11 mouse cellular contexts compared by ENCODE assay signal in the genomic region with DNA sequence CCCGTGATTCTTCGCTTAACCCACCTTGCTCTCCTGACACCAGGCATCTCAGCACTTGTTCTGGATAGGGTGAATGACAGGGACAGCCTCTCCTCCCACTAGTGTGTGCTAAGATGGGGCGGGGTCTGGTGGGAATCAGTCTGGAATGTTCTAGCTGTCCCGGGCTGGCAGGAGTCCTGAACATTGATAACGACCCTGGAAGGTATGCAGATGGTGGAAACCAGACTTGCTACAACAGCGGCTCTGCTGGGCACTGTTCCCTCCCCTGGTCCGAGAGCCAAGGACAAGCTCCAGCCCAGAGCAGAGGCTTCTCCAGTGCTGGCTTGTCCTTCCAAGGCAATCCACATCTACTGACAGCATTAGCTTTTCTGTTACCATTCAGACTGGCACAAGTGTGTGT. TPM values are rescaled to one million over a fixed set of nuclear protein-coding genes. Genes with fewer than 3 reads are reported as not detected.
DNase-seq lines count a peak whose midpoint lies in the region; ATAC-seq lines count a peak whose summit lies in the region.
"Had no signal": no experiment of that assay in that cellular context is flagged by ENCODE, and none has a peak within 500 bp of the region (broad histone marks: within the 10 kb centered on the region; RNA-seq: fewer than 3 reads in every experiment).

No protein-coding gene starts in this region.

- intact Hi-C loops in heart, postnatal 10 days (cut with DNase I), result loop anchor here (2.0 kb wide), 1 partner anchor 25 kb away; no protein-coding TSS in a partner anchor

- 62% methylated on average over 7 of the region's 7 CpGs for WGBS in kidney, embryonic 15.5 days
- WGBS in kidney, embryonic 16.5 days, result 67% methylated on average over 7 of the region's 7 CpGs
- WGBS in embryonic facial prominence, embryonic 15.5 days, result 43% methylated on average over 7 of the region's 7 CpGs

- H3K36me3 ChIP-seq in kidney, embryonic 15.5 days, result no peaks in the 10 kb centered on the region
- H3K36me3 ChIP-seq in kidney, embryonic 16.5 days (ENCODE audit: insufficient read depth, low read length), result no peaks in the 10 kb centered on the region
- no peaks in the 10 kb centered on the region for H3K36me3 ChIP-seq in embryonic facial prominence, embryonic 15.5 days
- H3K36me3 ChIP-seq: hindbrain, embryonic 10.5 days; neural tube, embryonic 13.5 days had no signal

- H3K9ac ChIP-seq in kidney, embryonic 15.5 days, result no peak overlapping the region
- H3K9ac ChIP-seq in kidney, embryonic 16.5 days (replicated peaks; ENCODE audit: low read length), result no peak overlapping the region
- no peak overlapping the region for H3K9ac ChIP-seq in embryonic facial prominence, embryonic 15.5 days
- H3K9ac ChIP-seq: neural tube, embryonic 13.5 days had no signal

- DNase-seq in heart, postnatal 10 days, result peak; percentile 90 to 92
- peak; percentile 51 for DNase-seq in ovary, postnatal 36 days (ENCODE audit: low spot score)
- DNase-seq in kidney, postnatal 4 days, result no peak
- DNase-seq in cerebellum, postnatal 4 days (ENCODE audit: low spot score in 2 of 2), result no peak
- DNase-seq: adrenal gland, postnatal 25 days had no signal

- peak; percentile 16; the same call in 1 of the 2 replicates for ATAC-seq in kidney, embryonic 15.5 days (replicated peaks; ENCODE audit: low FRiP score)
- no peak for ATAC-seq in kidney, embryonic 16.5 days (ENCODE audit: low FRiP score, low TSS enrichment)
- 0 out of 2 replicates have a peak, but pooled peaks have one; percentile 5 for ATAC-seq in embryonic facial prominence, embryonic 15.5 days (ENCODE audit: insufficient number of reproducible peaks, low FRiP score, low TSS enrichment, low read depth)
- ATAC-seq in inflammation-experienced regulatory T-cells, adult 6 months, result no peak

- no peak overlapping the region for H3K4me2 ChIP-seq in kidney, embryonic 15.5 days
- no peak overlapping the region for H3K4me2 ChIP-seq in kidney, embryonic 16.5 days (replicated peaks; ENCODE audit: low read depth, low read length)
- no peak overlapping the region for H3K4me2 ChIP-seq in embryonic facial prominence, embryonic 15.5 days (replicated peaks)
- H3K4me2 ChIP-seq: neural tube, embryonic 13.5 days had no signal

- no peak overlapping the region for H3K4me3 ChIP-seq in kidney, embryonic 15.5 days (replicated peaks)
- H3K4me3 ChIP-seq in kidney, embryonic 16.5 days (ENCODE audit: low read length), result no peak overlapping the region
- H3K4me3 ChIP-seq in embryonic facial prominence, embryonic 15.5 days (replicated peaks), result no peak overlapping the region
- H3K4me3 ChIP-seq: hindbrain, embryonic 10.5 days; neural tube, embryonic 13.5 days had no signal

- H3K27ac ChIP-seq in kidney, embryonic 15.5 days, result no peak overlapping the region; the same call in 1 of the 2 replicates
- H3K27ac ChIP-seq in kidney, embryonic 16.5 days (ENCODE audit: low read length), result no peak overlapping the region
- peak overlapping the region; percentile 85 for H3K27ac ChIP-seq in embryonic facial prominence, embryonic 15.5 days (replicated peaks)
- H3K27ac ChIP-seq: neural tube, embryonic 13.5 days had no signal

- no peaks in the 10 kb centered on the region for H3K27me3 ChIP-seq in kidney, embryonic 15.5 days
- no peaks in the 10 kb centered on the region for H3K27me3 ChIP-seq in kidney, embryonic 16.5 days (ENCODE audit: insufficient read depth, low read length)
- no peaks in the 10 kb centered on the region for H3K27me3 ChIP-seq in embryonic facial prominence, embryonic 15.5 days
- H3K27me3 ChIP-seq: neural tube, embryonic 13.5 days had no signal

- no peaks in the 10 kb centered on the region for H3K9me3 ChIP-seq in kidney, embryonic 15.5 days (replicated peaks)
- H3K9me3 ChIP-seq in kidney, embryonic 16.5 days (ENCODE audit: low read length), result no peaks in the 10 kb centered on the region
- H3K9me3 ChIP-seq in embryonic facial prominence, embryonic 15.5 days (replicated peaks), result no peaks in the 10 kb centered on the region
- H3K9me3 ChIP-seq: hindbrain, embryonic 10.5 days; neural tube, embryonic 13.5 days had no signal

- peaks cover 31% of the 10 kb centered on the region for H3K4me1 ChIP-seq in kidney, embryonic 15.5 days
- H3K4me1 ChIP-seq in kidney, embryonic 16.5 days (ENCODE audit: insufficient read depth, low read length), result 0 out of 2 replicates have a peak, but pooled peaks cover 3% of the 10 kb centered on the region
- peaks cover 69% of the 10 kb centered on the region for H3K4me1 ChIP-seq in embryonic facial prominence, embryonic 15.5 days

RNA-seq across cellular contexts. Expression of a gene that starts 43.1 kb away (rescaled TPM):
- 10.8 and 14.2 TPM in 2 replicates for polyA plus RNA-seq in kidney, embryonic 15.5 days (2015; fragmentation: Nextera tagmentation; extraction: Ambion mirVana)
- 12.3 and 15.7 TPM in 2 replicates for polyA plus RNA-seq in kidney, embryonic 16.5 days (2015; fragmentation: Nextera tagmentation; extraction: Ambion mirVana)
- polyA plus RNA-seq in embryonic facial prominence, embryonic 15.5 days (2015; fragmentation: Nextera tagmentation; extraction: Ambion mirVana), result 146 and 154 TPM in 2 replicates
- total RNA-seq in heart, postnatal 10 days (2021), result 10 to 100 TPM; 33.8 to 41.5 TPM
- not detected for polyA plus RNA-seq in inflammation-experienced regulatory T-cells, adult 6 months (2017; shearing (Covaris generic))

RNA-seq across cellular contexts. Expression of a gene that starts 53.1 kb away (rescaled TPM):
- 118 TPM in 2 replicates for polyA plus RNA-seq in kidney, embryonic 15.5 days (2015; fragmentation: Nextera tagmentation; extraction: Ambion mirVana)
- polyA plus RNA-seq in kidney, embryonic 16.5 days (2015; fragmentation: Nextera tagmentation; extraction: Ambion mirVana), result 123 and 136 TPM in 2 replicates
- 154 and 159 TPM in 2 replicates for polyA plus RNA-seq in embryonic facial prominence, embryonic 15.5 days (2015; fragmentation: Nextera tagmentation; extraction: Ambion mirVana)
- 100 to 1,000 TPM; 129 to 134 TPM for total RNA-seq in heart, postnatal 10 days (2021)
- polyA plus RNA-seq in inflammation-experienced regulatory T-cells, adult 6 months (2017; shearing (Covaris generic)), result 10 to 100 TPM; 21.9 to 30.4 (median 25.3) TPM

Comparison
In these comparisons a context has a peak if more than half of its experiments do, and no peak if none do; other contexts are left out.
1. ATAC-seq: peak in kidney, embryonic 15.5 days (single experiment) and embryonic facial prominence, embryonic 15.5 days (single experiment); none in kidney, embryonic 16.5 days (single experiment) and inflammation-experienced regulatory T-cells, adult 6 months (single experiment).
2. DNase-seq: peak in heart, postnatal 10 days (2 of 2) and ovary, postnatal 36 days (single experiment); none in kidney, postnatal 4 days (0 of 2) and cerebellum, postnatal 4 days (0 of 2).
3. RNA of a gene that starts 43.1 kb away (polyA plus RNA-seq): 146 to 154 TPM in embryonic facial prominence, embryonic 15.5 days, 12.3 to 15.7 TPM in kidney, embryonic 16.5 days and 10.8 to 14.2 TPM in kidney, embryonic 15.5 days; not detected in inflammation-experienced regulatory T-cells, adult 6 months; every median in the first group is over 10 times any median in the second.